Mouse (Mus musculus) mature B cell (primary cell): ENCODE measurements around the gene Pla2g12b.

Experiments used
- in situ Hi-C: fragments of 300-500 bp; cut with MboI; formaldehyde crosslinking; loops from 2 replicates; pipeline ENCODE4 v1.14.3; 2019

The Pla2g12b gene

GRCm38 (mm10) chr10:59467297-59467696, 63.8 kb downstream of the Pla2g12b start:
- in situ Hi-C loops = no loop called here

- in situ Hi-C loops = no loop called here
These were observed 67.0 kb downstream of the Pla2g12b start for GRCm38 (mm10) chr10:59470451-59470850.
